Mouse (Mus musculus) ovary, adult 18-20 months (tissue): ENCODE data around the gene Crtc1.

Experiments used
- DNase-seq: peaks from one replicate; pipeline ENCODE4 v3.0.0; 2022; ENCODE audit warnings: low spot score, mixed read lengths

The Crtc1 gene

GRCm38 (mm10) chr8:70421349-70422104, 17.9 kb downstream of the Crtc1 start:
- DNase-seq: no peak

- no peak for DNase-seq
Measured at GRCm38 (mm10) chr8:70419879-70420643, 19.3 kb downstream of the Crtc1 start.

GRCm38 (mm10) chr8:70418954-70419353, 20.4 kb downstream of the Crtc1 start:
- DNase-seq: peak; percentile 75

GRCm38 (mm10) chr8:70417914-70418313, 21.5 kb downstream of the Crtc1 start:
- DNase-seq: no peak

- no peak for DNase-seq
Measured at GRCm38 (mm10) chr8:70416941-70417340, 22.4 kb downstream of the Crtc1 start.

- peak; percentile 89 for DNase-seq
Measured at GRCm38 (mm10) chr8:70415540-70416451, 23.6 kb downstream of the Crtc1 start.

- DNase-seq: no peak
Measured at GRCm38 (mm10) chr8:70414310-70414946, 25.0 kb downstream of the Crtc1 start.

- no peak for DNase-seq
Measured at GRCm38 (mm10) chr8:70410281-70410680, 29.1 kb downstream of the Crtc1 start.

GRCm38 (mm10) chr8:70409455-70409871, 29.9 kb downstream of the Crtc1 start:
- peak; percentile 35 for DNase-seq

GRCm38 (mm10) chr8:70409019-70409418, 30.4 kb downstream of the Crtc1 start:
- DNase-seq: no peak

- DNase-seq: no peak
Measured at GRCm38 (mm10) chr8:70408301-70408700, 31.1 kb downstream of the Crtc1 start.

- no peak for DNase-seq
Measured at GRCm38 (mm10) chr8:70406427-70407069, 32.8 kb downstream of the Crtc1 start.

GRCm38 (mm10) chr8:70405189-70405588, 34.2 kb downstream of the Crtc1 start:
- DNase-seq: no peak

GRCm38 (mm10) chr8:70404212-70404611, 35.2 kb downstream of the Crtc1 start:
- no peak for DNase-seq

- no peak for DNase-seq
Measured at GRCm38 (mm10) chr8:70397611-70398563, 41.5 kb downstream of the Crtc1 start.

GRCm38 (mm10) chr8:70396184-70396583, 43.2 kb downstream of the Crtc1 start:
- DNase-seq: no peak

- no peak for DNase-seq
Measured at GRCm38 (mm10) chr8:70395649-70396048, 43.7 kb downstream of the Crtc1 start.

GRCm38 (mm10) chr8:70394269-70394998, 44.9 kb downstream of the Crtc1 start:
- DNase-seq: no peak

GRCm38 (mm10) chr8:70393087-70393486, 46.3 kb downstream of the Crtc1 start:
- DNase-seq: no peak
